In the genomic region with DNA sequence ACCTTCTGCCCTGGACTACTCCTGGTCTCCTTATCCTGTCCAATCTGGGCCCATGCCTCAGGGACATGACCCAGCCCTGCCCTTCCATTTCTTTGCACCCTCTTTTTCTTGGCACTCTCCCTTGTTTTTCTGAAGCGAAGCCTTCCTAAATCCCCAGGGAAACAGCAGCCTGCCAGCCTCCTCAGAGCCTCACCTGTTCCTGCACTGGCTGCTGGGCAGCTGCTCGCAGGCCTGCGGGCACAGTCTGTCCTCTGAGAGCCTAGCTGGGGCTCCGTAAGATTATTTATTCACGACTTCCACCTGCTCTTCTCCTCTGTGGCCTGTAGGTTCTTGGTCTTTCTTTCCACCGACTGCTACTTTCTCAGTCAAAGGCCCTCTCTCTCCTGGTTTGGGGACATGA, we compare ENCODE assay signal across 27 mouse cellular contexts. TPM values are rescaled to one million over a fixed set of nuclear protein-coding genes. Genes with fewer than 3 reads are reported as not detected.
DNase-seq lines count a peak whose midpoint lies in the region; TF ChIP-seq lines count a peak whose summit lies in the region.
"Had no signal": no experiment of that assay in that cellular context is flagged by ENCODE, and none has a peak within 500 bp of the region (broad histone marks: within the 10 kb centered on the region; RNA-seq: fewer than 3 reads in every experiment).

No protein-coding gene starts in this region.

- peak overlapping the region; percentile 81 for H3K27ac ChIP-seq in gastrocnemius, adult 2 months
- H3K27ac ChIP-seq in embryonic facial prominence, embryonic 10.5 days (replicated peaks), result 0 out of 2 replicates have a peak overlapping the region, but pooled peaks have one; percentile 5
- H3K27ac ChIP-seq: embryonic facial prominence, embryonic 12.5 days; forebrain, embryonic 13.5 days; heart, embryonic 10.5 days; hindbrain, embryonic 12.5 days; hindbrain, postnatal 0 days had no signal

- peak; percentile 63 for DNase-seq in gastrocnemius, adult 2 months
- DNase-seq in gastrocnemius, postnatal 10 days, result no peak
- DNase-seq in embryonic facial prominence, embryonic 10.5 days (ENCODE audit: low spot score), result no peak
- peak; percentile 11 to 31 for DNase-seq in gastrocnemius, adult 8-10 months (ENCODE audit: low spot score in 2 of 2)
- DNase-seq in skeletal muscle tissue, adult 2 months (ENCODE audit: low read depth, low spot score), result peak; percentile 89
- no peak for DNase-seq in cerebellum, postnatal 14 days
- no peak for DNase-seq in layer of hippocampus, postnatal 36 days
- DNase-seq: adrenal gland, adult 8-10 months; cerebellum, adult 11-12 months; cerebellum, adult 9-11 months; embryo, embryonic 11 days; forebrain, postnatal 0 days; heart, adult 18-20 months; heart, postnatal 10 days; heart, postnatal 4 days; kidney, adult 11 months; kidney, adult 9 months had no signal

- H3K9me3 ChIP-seq in embryonic facial prominence, embryonic 10.5 days, result no peaks in the 10 kb centered on the region
- H3K9me3 ChIP-seq: embryonic facial prominence, embryonic 12.5 days; forebrain, embryonic 13.5 days; heart, embryonic 10.5 days; hindbrain, embryonic 12.5 days had no signal

- peaks cover 12% of the 10 kb centered on the region for H3K27me3 ChIP-seq in embryonic facial prominence, embryonic 10.5 days (replicated peaks; ENCODE audit: low read depth, poor library complexity, severe bottlenecking)
- H3K27me3 ChIP-seq: embryonic facial prominence, embryonic 12.5 days had no signal

- WGBS in embryonic facial prominence, embryonic 10.5 days, result 54% methylated on average over 6 of the region's 6 CpGs

- no peak for TF ChIP-seq CTCF in gastrocnemius, adult 2 months (IDR thresholded peaks at IDR 0.05)

- peaks cover 28% of the 10 kb centered on the region for H3K4me1 ChIP-seq in embryonic facial prominence, embryonic 10.5 days
- H3K4me1 ChIP-seq: forebrain, embryonic 13.5 days; hindbrain, embryonic 12.5 days had no signal

- no peak overlapping the region for H3K4me3 ChIP-seq in gastrocnemius, adult 2 months
- no peak overlapping the region for H3K4me3 ChIP-seq in embryonic facial prominence, embryonic 10.5 days
- H3K4me3 ChIP-seq: embryonic facial prominence, embryonic 12.5 days; forebrain, embryonic 13.5 days; heart, embryonic 10.5 days; hindbrain, embryonic 12.5 days had no signal

- H3K36me3 ChIP-seq in embryonic facial prominence, embryonic 10.5 days (replicated peaks), result no peaks in the 10 kb centered on the region
- H3K36me3 ChIP-seq: embryonic facial prominence, embryonic 12.5 days; heart, embryonic 10.5 days; hindbrain, embryonic 12.5 days had no signal

- intact Hi-C loops in gastrocnemius, adult 2 months (cut with DNase I), result no loop called here

RNA-seq across cellular contexts. Expression of a gene that starts 10.0 kb away (rescaled TPM):
- 100 to 1,000 TPM; 154 to 224 TPM for total RNA-seq in gastrocnemius, adult 2 months (2021)
- total RNA-seq in gastrocnemius, postnatal 10 days (2021), result 100 to 1,000 TPM; 159 to 191 TPM
- polyA plus RNA-seq in embryonic facial prominence, embryonic 10.5 days (2016; fragmentation: Nextera tagmentation; extraction: Ambion mirVana), result 113 TPM in 2 replicates
- 100 to 1,000 TPM; 182 to 205 (median 188) TPM for total RNA-seq in gastrocnemius, adult 8-10 months (2022)
- 10 to 100 TPM; 93.0 to 93.1 TPM for total RNA-seq in layer of hippocampus, postnatal 36 days (2021)

RNA-seq across cellular contexts. Expression of a gene that starts 14.4 kb away (rescaled TPM):
- total RNA-seq in gastrocnemius, adult 2 months (2021), result 10 to 100 TPM in 1 of 2 experiments, 1 to 10 TPM in 1; 1.8 to 18.9 TPM
- total RNA-seq in gastrocnemius, postnatal 10 days (2021), result 1 to 10 TPM; 3.7 to 4.5 TPM
- 0.89 and 1.5 TPM in 2 replicates for polyA plus RNA-seq in embryonic facial prominence, embryonic 10.5 days (2016; fragmentation: Nextera tagmentation; extraction: Ambion mirVana)
- 1 to 10 TPM; 1.8 to 5.7 (median 5.0) TPM for total RNA-seq in gastrocnemius, adult 8-10 months (2022)
- total RNA-seq in layer of hippocampus, postnatal 36 days (2021), result 1 to 10 TPM; 7.2 to 7.6 TPM
- total RNA-seq: common myeloid progenitor, adult 5-6 weeks had no signal

RNA-seq across cellular contexts. Expression of a gene that starts 49.8 kb away (rescaled TPM):
- total RNA-seq in gastrocnemius, adult 2 months (2021), result 10 to 100 TPM; 48.4 to 63.3 TPM
- total RNA-seq in gastrocnemius, postnatal 10 days (2021), result 10 to 100 TPM; 80.9 to 83.6 TPM
- polyA plus RNA-seq in embryonic facial prominence, embryonic 10.5 days (2016; fragmentation: Nextera tagmentation; extraction: Ambion mirVana), result 7.1 and 8.4 TPM in 2 replicates
- 10 to 100 TPM; 37.2 to 42.3 (median 41.6) TPM for total RNA-seq in gastrocnemius, adult 8-10 months (2022)
- 10 to 100 TPM; 32.4 to 37.7 TPM for total RNA-seq in layer of hippocampus, postnatal 36 days (2021)

RNA-seq across cellular contexts. Expression of a gene that starts 59.0 kb away (rescaled TPM):
- under 1 TPM in 1 of 2 experiments, not detected in 1; 0.14 TPM for total RNA-seq in gastrocnemius, adult 2 months (2021)
- total RNA-seq in gastrocnemius, postnatal 10 days (2021), result not detected
- polyA plus RNA-seq in embryonic facial prominence, embryonic 10.5 days (2016; fragmentation: Nextera tagmentation; extraction: Ambion mirVana), result not detected in 2 replicates
- under 1 TPM in 1 of 4 experiments, not detected in 3; 0.19 TPM for total RNA-seq in gastrocnemius, adult 8-10 months (2022)
- total RNA-seq in layer of hippocampus, postnatal 36 days (2021), result not detected
- total RNA-seq: common myeloid progenitor, adult 5-6 weeks; forebrain, postnatal 0 days; gastrocnemius, postnatal 36 days; heart, adult 18-20 months; heart, postnatal 10 days; heart, postnatal 4 days; hindbrain, postnatal 0 days had no signal
- polyA plus RNA-seq: brain, embryonic 14.5 days; embryonic facial prominence, embryonic 12.5 days; forebrain, embryonic 13.5 days; forebrain, postnatal 0 days; heart, embryonic 10.5 days; heart, embryonic 14.5 days; hindbrain, embryonic 12.5 days; hindbrain, postnatal 0 days; intestine, embryonic 14.5 days had no signal

Comparison
In these comparisons a context has a peak if more than half of its experiments do, and no peak if none do; other contexts are left out.
1. DNase-seq: peak in gastrocnemius, adult 2 months (single experiment), gastrocnemius, adult 8-10 months (2 of 2) and skeletal muscle tissue, adult 2 months (single experiment); none in gastrocnemius, postnatal 10 days (single experiment), embryonic facial prominence, embryonic 10.5 days (single experiment), cerebellum, postnatal 14 days (0 of 2) and layer of hippocampus, postnatal 36 days (0 of 2).